Mouse (Mus musculus): ENCODE measurements around the gene Zfp738.
"Not testable (repeated sequence)": the region's sequence is repeated elsewhere in the genome, so short reads cannot be mapped to it uniquely, and the experiment has no call there.

Gene Zfp738

DNA sequence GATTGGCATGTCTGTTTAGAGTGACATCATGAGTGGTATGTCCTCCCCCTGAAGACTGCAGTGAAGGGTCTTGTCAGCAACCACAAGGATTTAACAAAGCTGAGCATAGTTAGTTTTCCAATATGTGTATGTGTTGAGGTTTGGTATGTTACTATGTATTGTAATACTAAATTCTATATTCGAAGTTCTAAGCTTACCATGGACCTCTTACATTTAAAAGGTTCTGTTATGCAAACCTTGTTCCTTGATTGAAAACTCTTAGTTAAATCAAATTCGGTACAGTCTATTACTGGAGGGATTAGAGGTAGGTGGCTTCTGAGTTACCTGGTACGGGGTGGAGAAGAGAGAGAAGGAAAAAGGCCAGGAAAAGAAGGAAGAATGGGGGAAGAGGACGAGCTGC is at the start of gene Zfp738:
TSS of gene Zfp738 (minus strand) at position 101 of the 400 bp plus-strand sequence.
- no peak for DNase-seq (ENCODE audit: extremely low read depth, low read depth, low spot score)

DNA sequence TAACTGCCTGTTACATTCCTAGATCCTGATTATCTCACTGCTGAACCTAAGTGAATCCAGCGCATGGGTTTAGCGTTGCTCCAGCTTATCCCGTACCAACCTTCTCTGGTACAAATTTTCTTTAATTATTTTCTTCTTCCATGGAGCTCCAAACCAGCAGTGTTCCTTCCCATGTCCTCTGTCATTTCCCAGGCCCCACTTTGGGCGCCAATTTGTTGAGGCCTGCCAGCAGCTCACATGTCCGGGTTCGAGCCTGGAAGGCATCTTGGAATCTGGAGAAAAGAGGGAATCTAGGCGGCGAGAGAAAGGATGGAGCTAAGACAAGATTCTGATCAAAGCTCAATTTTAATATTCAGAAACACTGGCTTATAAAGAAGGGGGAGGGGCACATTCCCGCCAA is 47.5 kb upstream of the Zfp738 start:
- DNase-seq (ENCODE audit: extremely low read depth, low read depth, low spot score) = not testable (repeated sequence)

DNA sequence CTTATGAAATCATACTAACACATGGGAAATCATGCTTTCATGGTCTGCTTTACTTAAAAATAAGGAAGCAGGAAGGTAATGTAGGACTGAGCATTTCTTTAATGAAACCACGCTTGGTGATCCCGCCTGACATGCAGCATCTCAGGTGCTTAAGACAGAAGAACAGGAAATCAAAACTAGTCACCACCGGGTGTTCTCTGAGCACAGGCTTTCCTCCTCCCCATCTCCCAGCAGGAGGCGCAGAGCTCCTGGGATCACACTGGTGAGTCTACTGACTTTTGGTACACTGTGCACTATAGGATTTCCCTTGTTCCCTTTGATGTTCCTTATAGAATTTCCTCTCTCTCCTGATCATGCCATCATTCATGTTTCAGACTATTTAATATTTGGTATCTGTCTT is 42.6 kb upstream of the Zfp738 start:
- not testable (repeated sequence) for DNase-seq (ENCODE audit: extremely low read depth, low read depth, low spot score)

DNA sequence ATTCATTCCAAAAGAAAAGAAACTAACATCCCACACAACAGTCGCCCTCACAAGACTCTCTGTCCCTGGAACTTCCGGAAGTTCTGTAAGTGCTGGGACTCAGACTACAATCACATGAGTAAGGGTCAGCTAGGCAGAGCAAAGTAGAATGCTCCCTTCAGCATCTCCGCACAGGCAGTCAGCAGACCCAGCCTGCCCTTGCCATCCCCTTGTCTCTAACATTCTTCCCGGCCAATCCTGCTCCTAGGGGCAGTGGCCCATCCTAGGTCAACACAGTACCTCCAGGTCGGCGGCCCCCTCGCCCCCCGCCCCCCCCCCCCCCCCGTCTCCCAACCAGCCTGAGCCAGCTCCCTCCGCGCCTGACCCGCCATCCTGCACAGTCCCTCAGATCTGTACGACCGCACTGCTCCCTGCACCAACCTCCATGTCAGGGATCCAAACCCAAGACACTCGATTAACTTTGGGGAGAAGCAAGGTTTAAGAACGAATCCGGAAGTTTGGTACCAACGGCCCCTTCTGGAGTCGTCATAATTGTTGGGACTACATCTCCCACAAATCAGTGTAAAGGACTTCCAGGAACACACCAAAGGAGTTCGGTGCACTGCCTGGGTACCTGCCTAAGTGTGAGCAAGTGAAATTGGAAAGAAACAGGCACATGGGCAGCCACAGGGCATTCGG is 41.9 kb upstream of the Zfp738 start, which contains the start of gene Zfp65:
TSS of gene Zfp65 (minus strand) at position 533 of the 678 bp plus-strand sequence.
- peak; percentile 18 for DNase-seq (ENCODE audit: extremely low read depth, low read depth, low spot score)

DNA sequence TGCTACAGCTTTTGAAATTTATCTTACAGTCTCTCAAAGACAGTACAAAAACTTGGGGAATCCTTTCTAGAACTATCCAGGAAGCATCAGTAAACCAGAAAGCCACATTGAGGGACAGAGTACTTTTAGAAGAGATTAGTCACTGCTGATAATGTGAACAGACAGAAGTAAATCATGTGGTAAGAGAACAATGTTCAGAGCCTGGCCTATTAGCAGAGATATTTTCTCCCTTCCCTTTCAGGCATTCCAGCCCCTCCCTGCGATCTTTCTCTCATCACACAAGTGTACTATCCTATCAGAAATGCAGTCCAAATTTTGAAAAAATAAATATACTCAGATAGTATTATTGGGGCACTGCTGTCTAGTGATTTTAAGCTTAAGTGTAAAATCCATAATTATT is 41.2 kb upstream of the Zfp738 start:
- no peak for DNase-seq (ENCODE audit: extremely low read depth, low read depth, low spot score)

DNA sequence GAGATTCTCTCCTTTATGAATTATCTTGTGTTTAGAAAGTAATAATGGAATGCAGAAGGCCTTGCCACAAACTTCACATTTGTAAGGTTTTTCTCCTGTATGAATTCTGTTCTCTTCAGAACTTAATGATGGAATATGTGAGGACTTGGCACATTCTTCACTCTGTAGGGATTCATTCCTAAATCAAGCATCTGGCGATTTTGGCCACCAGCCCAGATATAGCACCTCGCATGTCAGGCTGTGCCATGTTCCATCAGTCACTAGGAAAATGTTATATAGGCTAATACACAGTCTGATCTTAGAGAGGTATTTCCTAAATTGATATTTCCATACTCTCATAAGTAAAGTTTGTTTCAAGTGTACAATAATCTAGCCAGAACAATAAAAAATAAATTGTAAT is 38.5 kb upstream of the Zfp738 start:
- not testable (repeated sequence) for DNase-seq (ENCODE audit: extremely low read depth, low read depth, low spot score)

DNA sequence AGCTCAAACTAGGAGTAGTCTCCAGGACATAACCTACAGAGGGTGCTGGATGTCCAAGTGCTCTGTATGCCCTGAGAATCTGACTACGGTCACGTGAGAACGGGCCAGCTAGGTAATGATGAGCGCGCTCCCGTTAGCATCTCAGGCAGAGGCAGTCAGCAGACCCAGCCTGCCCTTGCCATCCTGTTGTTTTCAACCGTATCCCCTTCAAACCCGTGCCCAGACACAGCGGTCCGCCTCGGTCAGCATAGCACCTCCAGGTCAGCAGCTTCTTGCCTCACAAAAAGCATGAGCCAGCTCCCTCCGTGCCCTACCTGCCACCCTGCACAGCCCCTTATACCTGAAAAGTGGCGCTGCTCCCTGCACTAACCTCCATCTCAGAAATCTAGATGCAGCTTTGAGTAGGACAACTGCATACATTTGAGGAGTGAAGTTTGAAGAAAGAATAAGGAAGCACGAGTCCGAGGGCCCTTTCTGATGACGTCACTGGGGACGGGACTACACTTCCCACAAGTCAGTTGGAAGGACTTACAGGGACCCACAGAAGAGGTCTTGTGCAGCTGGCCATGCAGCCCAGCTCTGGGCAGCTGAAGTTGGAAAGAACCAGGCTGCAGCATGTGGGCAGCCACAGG is 37.1 kb upstream of the Zfp738 start:
- DNase-seq (ENCODE audit: extremely low read depth, low read depth, low spot score) = peak; percentile 26

DNA sequence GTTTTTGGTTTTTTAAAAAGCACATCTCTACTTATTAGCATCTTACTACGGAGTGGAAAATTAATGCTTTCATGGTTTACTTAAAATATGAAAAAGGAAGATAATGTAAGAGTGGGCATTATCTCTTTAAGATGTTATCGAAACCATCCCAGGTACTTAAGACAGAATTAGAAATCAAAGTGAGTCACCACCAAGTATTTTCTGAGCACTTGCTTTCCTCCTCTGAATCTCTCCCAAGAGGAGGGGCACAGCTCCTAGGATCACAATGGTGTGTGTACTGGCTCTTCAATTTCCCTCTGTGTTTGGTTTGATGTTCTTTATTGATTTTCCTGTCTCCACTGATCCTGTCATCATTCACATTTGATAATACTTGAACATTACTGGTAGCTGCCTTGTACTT is 3.0 kb downstream of the Zfp738 start:
- not testable (repeated sequence) for DNase-seq (ENCODE audit: extremely low read depth, low read depth, low spot score)

DNA sequence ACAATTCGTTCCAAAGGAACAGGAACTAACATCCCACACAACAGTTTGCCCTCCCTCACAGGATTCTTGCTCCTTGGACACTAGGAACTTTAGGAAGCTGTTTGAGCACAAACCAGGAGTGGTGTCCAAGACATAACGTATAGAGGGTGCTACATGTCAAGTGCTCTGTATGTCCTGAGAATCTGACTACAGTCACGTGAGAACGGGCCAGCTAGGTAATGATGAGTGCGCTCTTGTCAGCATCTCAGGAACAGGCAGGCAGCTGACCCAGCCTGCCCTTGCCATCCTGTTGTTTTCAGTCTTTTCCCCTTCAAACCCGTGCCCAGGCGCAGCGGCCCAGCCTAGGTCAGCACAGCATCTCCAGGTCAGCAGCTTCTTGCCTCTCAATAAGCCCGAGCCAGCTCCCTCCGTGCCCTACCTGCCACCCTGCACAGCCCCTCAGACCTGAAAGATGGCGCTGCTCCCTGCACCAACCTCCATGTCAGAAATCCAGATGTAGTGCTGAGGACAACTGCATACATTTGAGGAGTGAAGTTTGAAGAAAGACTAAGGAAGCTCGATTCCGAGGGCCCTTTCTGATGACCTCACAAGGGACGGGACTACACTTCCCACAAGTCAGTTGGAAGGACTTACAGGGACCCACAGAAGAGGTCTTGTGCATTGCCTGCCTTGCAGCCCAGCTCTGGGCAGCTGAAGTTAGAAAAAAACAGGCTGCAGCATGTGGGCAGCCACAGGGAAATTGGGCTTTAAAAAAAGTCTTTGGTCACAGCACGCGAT is 3.7 kb downstream of the Zfp738 start:
- peak; percentile 45 for DNase-seq (ENCODE audit: extremely low read depth, low read depth, low spot score)

DNA sequence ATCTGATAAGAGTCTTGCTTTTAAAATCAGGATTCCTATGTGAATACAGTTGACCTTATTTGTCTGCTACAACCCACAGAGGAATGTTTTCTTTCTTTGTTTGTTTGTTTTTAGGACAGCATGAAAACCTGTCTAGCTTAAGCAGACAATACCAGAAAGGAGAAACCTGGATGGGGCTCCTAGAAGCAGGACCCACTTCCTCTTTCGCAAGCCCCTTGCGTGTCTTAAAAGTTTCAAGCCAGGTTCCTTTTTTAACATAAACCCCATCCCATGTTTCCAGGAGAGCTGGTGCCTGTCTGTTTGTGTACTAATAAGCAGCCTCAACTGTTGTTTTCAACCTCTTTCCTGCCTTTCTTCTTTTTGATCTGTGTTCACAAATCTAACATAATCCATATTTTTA is 12.0 kb downstream of the Zfp738 start:
- DNase-seq (ENCODE audit: extremely low read depth, low read depth, low spot score) = no peak

DNA sequence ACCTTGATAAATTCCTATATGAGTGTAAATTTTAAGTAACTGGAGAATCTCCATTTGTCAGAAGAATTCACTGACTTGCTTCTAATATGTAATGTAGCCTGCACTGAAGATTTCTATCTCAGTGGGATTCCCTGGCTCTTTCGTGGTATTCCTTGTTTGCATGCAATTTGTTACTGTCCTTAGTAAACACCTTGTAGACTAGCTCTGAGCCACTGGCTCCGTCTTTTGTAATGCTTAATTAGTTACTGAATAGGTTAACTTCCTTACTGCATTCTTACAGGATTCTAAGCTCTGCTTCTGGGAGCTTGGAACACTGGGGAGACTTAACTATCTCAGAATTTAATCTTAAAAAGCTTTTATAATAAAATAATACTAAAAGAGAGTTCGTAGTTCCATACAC is 34.4 kb downstream of the Zfp738 start:
- no peak for DNase-seq (ENCODE audit: extremely low read depth, low read depth, low spot score)

DNA sequence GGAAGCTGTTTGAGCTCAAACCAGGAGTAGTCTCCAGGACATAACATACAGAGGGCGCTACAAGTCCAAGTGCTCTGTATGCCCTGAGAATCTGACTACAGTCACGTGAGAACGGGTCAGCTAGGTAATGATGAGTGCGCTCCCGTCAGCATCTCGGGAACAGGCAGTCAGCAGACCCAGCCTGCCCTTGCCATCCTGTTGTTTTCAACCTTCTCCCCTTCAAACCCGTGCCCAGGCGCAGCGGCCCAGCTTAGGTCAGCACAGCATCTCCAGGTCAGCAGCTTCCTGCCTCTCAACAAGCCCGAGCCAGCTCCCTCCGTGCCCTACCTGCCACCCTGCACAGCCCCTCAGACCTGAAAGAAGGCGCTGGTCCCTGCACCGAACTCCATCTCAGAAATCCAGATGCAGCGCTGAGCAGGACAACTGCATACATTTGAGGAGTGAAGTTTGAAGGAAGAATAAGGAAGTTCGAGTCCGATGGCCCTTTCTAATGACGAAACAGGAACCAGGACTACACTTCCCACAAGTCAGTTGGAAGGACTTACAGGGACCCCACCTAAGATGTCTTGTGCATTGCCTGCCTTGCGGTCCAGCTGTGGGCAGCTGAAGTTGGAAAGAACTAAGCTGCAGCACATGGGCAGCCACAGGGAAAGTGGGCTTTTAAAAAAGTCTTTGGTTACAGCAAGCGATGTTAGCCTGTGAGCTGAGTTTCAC is 49.4 kb downstream of the Zfp738 start, which contains the start of the genes Gm49345 and Zfp729a:
TSS of gene Gm49345 (minus strand) at position 476 of the 714 bp plus-strand sequence.
TSS of gene Zfp729a (minus strand) at position 498 of the 714 bp plus-strand sequence.
- peak; percentile 63 for DNase-seq (ENCODE audit: extremely low read depth, low read depth, low spot score)

DNA sequence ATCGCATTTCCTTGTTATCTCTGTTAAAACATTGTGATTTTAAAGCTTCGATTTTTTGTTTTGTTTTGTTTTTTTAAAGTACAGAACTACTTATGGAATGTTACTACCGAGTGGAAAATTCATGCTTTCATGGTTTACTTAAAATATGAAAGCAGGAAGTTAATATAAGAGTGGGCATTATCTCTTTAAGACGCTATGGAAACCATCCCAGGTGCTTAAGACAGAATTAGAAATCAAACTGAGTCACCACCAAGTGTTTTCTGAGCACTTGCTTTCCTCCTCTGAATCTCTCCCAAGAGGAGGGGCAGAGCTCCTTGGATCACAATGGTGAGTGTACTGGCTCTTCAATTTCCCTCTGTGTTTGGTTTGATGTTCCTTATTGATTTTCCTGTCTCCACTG is 76.8 kb downstream of the Zfp738 start:
- no peak for DNase-seq (ENCODE audit: extremely low read depth, low read depth, low spot score)

DNA sequence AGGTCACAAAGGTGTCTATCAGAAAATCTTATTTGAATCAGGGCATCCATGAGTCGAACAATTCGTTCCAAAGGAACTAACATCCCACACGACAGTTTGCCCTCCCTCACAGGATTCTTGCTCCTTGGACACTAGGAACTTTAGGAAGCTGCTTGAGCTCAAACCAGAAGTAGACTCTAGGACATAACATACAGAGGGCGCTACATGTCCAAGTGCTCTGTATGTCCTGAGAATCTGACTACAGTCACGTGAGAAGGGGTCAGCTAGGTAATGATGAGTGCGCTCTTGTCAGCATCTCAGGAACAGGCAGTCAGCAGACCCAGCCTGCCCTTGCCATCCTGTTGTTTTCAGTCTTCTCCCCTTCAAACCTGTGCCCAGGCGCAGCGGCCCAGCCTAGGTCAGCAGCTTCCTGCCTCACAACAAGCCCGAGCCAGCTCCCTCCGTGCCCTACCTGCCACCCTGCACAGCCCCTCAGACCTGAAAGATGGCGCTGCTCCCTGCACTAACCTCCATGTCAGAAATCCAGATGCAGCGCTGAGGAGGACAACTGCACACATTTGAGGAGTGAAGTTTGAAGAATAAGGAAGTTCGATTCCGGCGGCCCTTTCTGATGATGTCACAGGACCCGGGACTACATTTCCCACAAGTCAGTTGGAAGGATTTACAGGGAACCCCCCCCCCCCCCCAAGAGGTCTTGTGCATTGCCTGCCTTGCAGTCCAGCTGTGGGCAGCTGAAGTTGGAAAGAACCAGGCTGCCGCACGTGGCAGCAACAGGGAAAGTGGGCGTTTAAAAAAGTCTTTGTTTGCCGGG is 77.6 kb downstream of the Zfp738 start, which contains the start of gene Zfp729b:
TSS of gene Zfp729b (minus strand) at position 642 of the 811 bp plus-strand sequence.
- DNase-seq (ENCODE audit: extremely low read depth, low read depth, low spot score) = peak; percentile 47

Measured in fat pad, adult 2 months (tissue).